Mouse (Mus musculus): ENCODE measurements at regions not wholly inside any gene's neighbourhood (a gene's known extent, or its start where the extent isn't known, plus 50 kb on each side); places are given as distances from the start of the nearest gene placed in this dataset.

GRCm38 (mm10) chr14:76610429-76611378 lies 54.0 kb upstream of the Serp2 start:
- H3K4me2 ChIP-seq (ENCODE audit: low read depth, low read length), result 0 out of 2 replicates have a peak overlapping the region, but pooled peaks have one; percentile 11
- TF ChIP-seq EP300 (IDR thresholded peaks at IDR 0.05; ENCODE audit: low read depth) (peak; percentile 62; the same call in 1 of the 2 replicates), CTCF (IDR thresholded peaks at IDR 0.05; ENCODE audit: low read depth) (no peak)
- H3K4me3 ChIP-seq (ENCODE audit: low read depth, low read length), result no peak overlapping the region
- no peak overlapping the region for H3K9ac ChIP-seq (replicated peaks; ENCODE audit: low read depth, low read length)
- ATAC-seq (ENCODE audit: insufficient read depth, low read depth) (peak; percentile 97), DNase-seq (ENCODE audit: low spot score) (peak; percentile 90)
- H3K27ac ChIP-seq (ENCODE audit: low read depth), result peak overlapping the region; percentile 69
- H3K9me3 ChIP-seq (replicated peaks; ENCODE audit: control insufficient read depth, low read length), result no peaks in the 10 kb centered on the region
- H3K4me1 ChIP-seq (ENCODE audit: control insufficient read depth, insufficient read depth), result no peaks in the 10 kb centered on the region; the same call in 1 of the 2 replicates
- WGBS, result 27% methylated on average over 11 of the region's 11 CpGs
- no peaks in the 10 kb centered on the region for H3K36me3 ChIP-seq (replicated peaks; ENCODE audit: control insufficient read depth, insufficient read depth, low read length)
- H3K27me3 ChIP-seq (ENCODE audit: control insufficient read depth, insufficient read depth, low read length), result no peaks in the 10 kb centered on the region
